Mouse (Mus musculus): ENCODE measurements around the gene Rac3. TPM values are rescaled to one million over a fixed set of nuclear protein-coding genes. Genes with fewer than 3 reads are reported as not detected.

The Rac3 gene
- polyA plus RNA-seq, 1 experiment from 2014 or later: 0.96 TPM

DNA sequence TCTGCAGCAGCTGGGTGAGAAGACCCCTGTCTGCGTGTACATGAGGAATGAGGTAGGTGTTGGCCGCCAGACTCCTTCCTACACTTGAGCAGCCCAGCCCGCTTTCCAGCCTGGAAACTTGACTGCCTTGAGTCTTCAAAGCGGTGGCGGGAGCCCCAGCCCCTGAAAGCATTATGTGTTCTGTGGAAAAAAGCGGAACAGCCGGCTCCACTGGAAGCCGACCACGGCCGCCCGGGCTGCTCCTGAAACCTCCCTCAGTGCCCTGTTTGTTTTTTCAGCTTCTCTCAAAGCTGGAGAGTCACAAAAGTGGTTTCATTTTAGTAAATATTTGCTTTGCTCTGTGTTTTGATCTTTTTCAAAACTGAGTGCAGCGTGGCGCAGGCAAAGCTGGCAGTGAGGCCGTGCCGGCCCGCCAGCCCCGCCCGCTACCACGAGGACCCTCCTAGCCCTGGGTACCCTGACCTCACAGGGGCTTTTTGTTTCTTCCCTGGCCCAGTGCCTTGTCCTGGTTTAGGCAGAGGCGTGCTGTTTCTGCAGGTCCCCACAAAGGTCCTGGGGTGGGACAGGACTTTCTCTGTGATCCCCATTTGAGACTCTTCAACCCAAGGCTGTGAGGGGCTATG lies 34.5 kb upstream of the Rac3 start:
- no peaks in the 10 kb centered on the region for H3K9me3 ChIP-seq (replicated peaks)
- H3K27ac ChIP-seq (replicated peaks): no peak overlapping the region
- no peak overlapping the region for H3K4me3 ChIP-seq (replicated peaks)
- H3K4me2 ChIP-seq: no peak overlapping the region
- H3K9ac ChIP-seq: no peak overlapping the region
- ATAC-seq (ENCODE audit: insufficient read depth): no peak
- H3K4me1 ChIP-seq (replicated peaks): 0 out of 2 replicates have a peak, but pooled peaks cover 4% of the 10 kb centered on the region
- no peaks in the 10 kb centered on the region for H3K27me3 ChIP-seq
- H3K36me3 ChIP-seq (replicated peaks): peaks cover 35% of the 10 kb centered on the region
- WGBS (ENCODE audit: insufficient replicate concordance): 79% methylated on average over 20 of the region's 20 CpGs

- Histone ChIP-seq H3K36me3 (replicated peaks) (peaks cover 38% of the 10 kb centered on the region), H3K4me1 (replicated peaks) (peaks cover 4% of the 10 kb centered on the region; the same call in 1 of the 2 replicates), H3K9ac (no peak overlapping the region), H3K9me3 (replicated peaks) (no peaks in the 10 kb centered on the region), H3K27ac (replicated peaks) (no peak overlapping the region), H3K4me3 (replicated peaks) (no peak overlapping the region), H3K4me2 (no peak overlapping the region), H3K27me3 (no peaks in the 10 kb centered on the region)
- ATAC-seq (ENCODE audit: insufficient read depth): no peak
- 41% methylated on average over 3 of the region's 3 CpGs for WGBS (ENCODE audit: insufficient replicate concordance)
Measured at GRCm38 (mm10) chr11:120689365-120689764, 31.9 kb upstream of the Rac3 start.

GRCm38 (mm10) chr11:120692471-120693011 lies 28.7 kb upstream of the Rac3 start:
- H3K27me3 ChIP-seq: no peaks in the 10 kb centered on the region
- no peak overlapping the region for H3K9ac ChIP-seq
- no peak overlapping the region for H3K27ac ChIP-seq (replicated peaks)
- no peaks in the 10 kb centered on the region for H3K9me3 ChIP-seq (replicated peaks)
- H3K4me3 ChIP-seq (replicated peaks): no peak overlapping the region
- peaks cover 41% of the 10 kb centered on the region for H3K36me3 ChIP-seq (replicated peaks)
- WGBS (ENCODE audit: insufficient replicate concordance): 87% methylated on average over 4 of the region's 4 CpGs
- ATAC-seq (ENCODE audit: insufficient read depth): no peak
- H3K4me1 ChIP-seq (replicated peaks): no peaks in the 10 kb centered on the region; the same call in 1 of the 2 replicates
- no peak overlapping the region for H3K4me2 ChIP-seq

GRCm38 (mm10) chr11:120693461-120693860 lies 27.8 kb upstream of the Rac3 start:
- no peak for ATAC-seq (ENCODE audit: insufficient read depth)
- H3K27me3 ChIP-seq: no peaks in the 10 kb centered on the region
- WGBS (ENCODE audit: insufficient replicate concordance): 66% methylated on average over 3 of the region's 3 CpGs
- no peaks in the 10 kb centered on the region; the same call in 1 of the 2 replicates for H3K4me1 ChIP-seq (replicated peaks)
- no peak overlapping the region for H3K9ac ChIP-seq
- H3K9me3 ChIP-seq (replicated peaks): no peaks in the 10 kb centered on the region
- no peak overlapping the region for H3K27ac ChIP-seq (replicated peaks)
- H3K36me3 ChIP-seq (replicated peaks): peaks cover 37% of the 10 kb centered on the region
- H3K4me2 ChIP-seq: no peak overlapping the region
- H3K4me3 ChIP-seq (replicated peaks): no peak overlapping the region

DNA sequence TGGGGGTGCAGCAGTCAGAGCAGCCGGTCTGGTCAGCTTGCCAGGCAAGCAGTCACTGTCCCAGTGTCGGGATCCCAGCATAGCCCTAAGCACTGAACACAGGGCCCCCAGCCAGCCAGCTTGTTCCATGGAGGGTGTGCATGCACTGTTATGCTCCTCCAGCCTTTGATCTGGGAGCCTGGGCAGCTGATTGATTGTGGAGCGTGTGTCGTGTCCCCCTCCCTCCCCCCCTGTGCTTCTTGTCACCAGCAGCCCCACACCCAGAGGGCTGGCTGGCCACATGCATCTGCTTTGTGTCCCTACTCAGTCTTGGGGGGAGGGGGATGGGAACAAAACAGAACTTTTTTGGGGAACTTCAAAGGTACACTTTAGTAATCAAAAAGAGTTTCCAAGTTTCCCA lies 26.1 kb upstream of the Rac3 start:
- H3K9ac ChIP-seq: no peak overlapping the region
- H3K4me1 ChIP-seq (replicated peaks): no peaks in the 10 kb centered on the region; the same call in 1 of the 2 replicates
- WGBS (ENCODE audit: insufficient replicate concordance): 58% methylated on average over 4 of the region's 4 CpGs
- no peaks in the 10 kb centered on the region for H3K9me3 ChIP-seq (replicated peaks)
- H3K27ac ChIP-seq (replicated peaks): no peak overlapping the region
- H3K4me3 ChIP-seq (replicated peaks): no peak overlapping the region
- H3K36me3 ChIP-seq (replicated peaks): peaks cover 25% of the 10 kb centered on the region
- no peak for ATAC-seq (ENCODE audit: insufficient read depth)
- H3K27me3 ChIP-seq: no peaks in the 10 kb centered on the region
- H3K4me2 ChIP-seq: no peak overlapping the region

DNA sequence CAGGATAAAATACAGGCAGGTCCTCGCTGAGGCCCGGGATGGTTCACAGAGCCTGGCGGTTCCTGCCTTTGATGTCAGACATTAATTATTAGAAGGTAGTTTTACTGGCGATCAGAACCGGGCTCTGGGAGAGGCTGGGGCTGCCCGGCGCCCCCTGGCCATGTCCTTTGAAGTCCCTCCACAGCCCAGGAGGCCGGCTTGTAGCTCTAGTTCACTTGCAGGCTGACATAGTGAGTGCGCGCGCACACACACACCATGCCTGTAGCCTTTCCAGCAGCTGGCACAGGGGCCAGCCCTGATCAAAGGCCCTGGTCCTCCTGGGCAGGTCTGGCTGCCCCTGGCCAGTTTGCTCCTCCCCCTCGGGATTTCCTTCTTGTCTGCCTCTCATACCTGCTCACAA lies 25.6 kb upstream of the Rac3 start:
- H3K27me3 ChIP-seq: no peaks in the 10 kb centered on the region
- H3K4me2 ChIP-seq: no peak overlapping the region
- H3K4me1 ChIP-seq (replicated peaks): no peaks in the 10 kb centered on the region; the same call in 1 of the 2 replicates
- no peak for ATAC-seq (ENCODE audit: insufficient read depth)
- H3K36me3 ChIP-seq (replicated peaks): peaks cover 21% of the 10 kb centered on the region
- H3K27ac ChIP-seq (replicated peaks): no peak overlapping the region
- WGBS (ENCODE audit: insufficient replicate concordance): 72% methylated on average over 12 of the region's 12 CpGs
- H3K9ac ChIP-seq: no peak overlapping the region
- H3K9me3 ChIP-seq (replicated peaks): no peaks in the 10 kb centered on the region
- no peak overlapping the region for H3K4me3 ChIP-seq (replicated peaks)

DNA sequence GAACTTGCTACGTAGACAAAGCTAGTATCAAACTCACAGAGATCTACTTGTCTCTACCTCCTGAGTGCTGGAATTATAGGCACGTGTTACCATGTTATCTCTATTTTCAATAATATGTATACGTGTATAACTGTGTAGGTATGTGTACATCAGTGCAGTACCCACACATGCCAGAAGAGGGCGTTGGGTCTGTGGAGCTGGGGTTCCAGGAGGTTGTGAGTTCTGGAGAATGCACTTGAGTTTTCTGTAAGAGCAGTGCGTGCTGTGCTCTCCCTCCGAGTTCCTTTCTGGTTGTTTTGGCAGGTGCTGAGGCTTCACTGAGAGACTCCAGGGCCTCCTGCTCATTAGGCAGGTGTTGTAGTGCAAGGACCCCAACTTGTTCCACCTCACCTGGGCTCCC lies 24.7 kb upstream of the Rac3 start:
- Histone ChIP-seq H3K4me2 (no peak overlapping the region), H3K27me3 (no peaks in the 10 kb centered on the region), H3K9me3 (replicated peaks) (no peaks in the 10 kb centered on the region), H3K4me3 (replicated peaks) (no peak overlapping the region), H3K36me3 (replicated peaks) (peaks cover 22% of the 10 kb centered on the region), H3K9ac (no peak overlapping the region), H3K4me1 (replicated peaks) (no peaks in the 10 kb centered on the region; the same call in 1 of the 2 replicates), H3K27ac (replicated peaks) (no peak overlapping the region)
- 83% methylated on average over 6 of the region's 6 CpGs for WGBS (ENCODE audit: insufficient replicate concordance)
- no peak for ATAC-seq (ENCODE audit: insufficient read depth)

- 76% methylated on average over 10 of the region's 10 CpGs for WGBS (ENCODE audit: insufficient replicate concordance)
- Histone ChIP-seq H3K36me3 (replicated peaks) (peaks cover 29% of the 10 kb centered on the region), H3K27me3 (no peaks in the 10 kb centered on the region), H3K4me3 (replicated peaks) (no peak overlapping the region), H3K9ac (no peak overlapping the region), H3K9me3 (replicated peaks) (no peaks in the 10 kb centered on the region), H3K4me1 (replicated peaks) (no peaks in the 10 kb centered on the region; the same call in 1 of the 2 replicates), H3K27ac (replicated peaks) (no peak overlapping the region), H3K4me2 (no peak overlapping the region)
- no peak for ATAC-seq (ENCODE audit: insufficient read depth)
Measured at GRCm38 (mm10) chr11:120697741-120698140, 23.5 kb upstream of the Rac3 start.

- H3K4me3 ChIP-seq (replicated peaks): no peak overlapping the region
- ATAC-seq (ENCODE audit: insufficient read depth): no peak
- no peaks in the 10 kb centered on the region for H3K9me3 ChIP-seq (replicated peaks)
- peaks cover 28% of the 10 kb centered on the region; the same call in 1 of the 2 replicates for H3K36me3 ChIP-seq (replicated peaks)
- H3K27me3 ChIP-seq: no peaks in the 10 kb centered on the region
- no peak overlapping the region for H3K27ac ChIP-seq (replicated peaks)
- 70% methylated on average over 15 of the region's 15 CpGs for WGBS (ENCODE audit: insufficient replicate concordance)
- no peak overlapping the region for H3K4me2 ChIP-seq
- H3K4me1 ChIP-seq (replicated peaks): no peaks in the 10 kb centered on the region
- no peak overlapping the region for H3K9ac ChIP-seq
Measured at GRCm38 (mm10) chr11:120703696-120704454, 17.4 kb upstream of the Rac3 start.

DNA sequence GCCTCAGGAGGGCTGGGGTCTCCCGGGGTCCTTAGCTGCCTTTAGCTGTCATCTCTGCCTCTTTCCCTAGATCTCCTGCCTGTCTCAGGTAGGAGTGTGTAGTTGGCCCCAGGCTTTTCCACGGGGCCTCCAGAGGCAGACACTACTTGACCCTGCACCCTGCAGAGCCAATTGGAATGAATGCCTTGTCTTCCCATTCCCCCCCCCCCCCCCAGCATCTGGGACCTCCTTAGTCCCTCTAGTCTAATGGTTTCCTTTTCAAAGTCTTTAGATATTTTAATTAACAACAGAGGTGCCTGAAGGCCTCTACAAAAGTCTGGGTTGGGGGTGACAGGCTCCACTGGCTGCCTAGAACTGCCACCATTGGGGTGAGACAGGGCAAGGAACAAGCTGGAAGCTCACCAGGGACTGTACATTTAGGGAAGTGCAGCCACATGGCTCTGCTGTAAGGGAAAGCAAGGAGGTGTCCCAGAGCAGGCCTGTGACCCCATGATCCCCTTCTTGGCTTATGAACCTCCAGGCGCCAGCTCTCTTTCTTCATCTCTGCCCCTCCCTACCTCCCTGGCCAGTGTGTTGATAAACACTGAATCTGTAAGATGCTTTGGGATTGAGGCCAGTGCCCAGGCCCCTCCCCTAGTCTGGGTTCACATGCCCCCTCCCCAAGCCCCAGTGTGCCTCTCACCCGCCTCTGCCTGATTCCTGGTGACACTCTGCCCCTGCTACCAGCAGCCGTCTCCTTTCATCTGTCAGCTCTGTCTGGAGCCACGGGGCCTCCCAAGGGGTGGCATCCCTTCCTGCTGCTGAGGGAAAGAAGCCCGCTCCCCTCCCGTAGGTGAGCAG lies 16.6 kb upstream of the Rac3 start:
- peaks cover 2% of the 10 kb centered on the region; the same call in 1 of the 2 replicates for H3K4me1 ChIP-seq (replicated peaks)
- no peak overlapping the region for H3K4me2 ChIP-seq
- H3K36me3 ChIP-seq (replicated peaks): peaks cover 28% of the 10 kb centered on the region; the same call in 1 of the 2 replicates
- H3K27ac ChIP-seq (replicated peaks): no peak overlapping the region
- no peaks in the 10 kb centered on the region for H3K9me3 ChIP-seq (replicated peaks)
- no peak for ATAC-seq (ENCODE audit: insufficient read depth)
- no peaks in the 10 kb centered on the region for H3K27me3 ChIP-seq
- H3K4me3 ChIP-seq (replicated peaks): no peak overlapping the region
- WGBS (ENCODE audit: insufficient replicate concordance): 60% methylated on average over 8 of the region's 8 CpGs
- H3K9ac ChIP-seq: no peak overlapping the region
